Mouse (Mus musculus) frontal cortex, postnatal 14 days (tissue): ENCODE measurements around the gene Dnah14.

Experiments
- DNase-seq, 2 experiments: peaks; one replicate each; pipeline ENCODE4 v3.0.0; 2022; ENCODE audit warnings: low spot score in 2 of 2

Gene Dnah14

GRCm38 (mm10) chr1:181852466-181852865 is 276.1 kb downstream of the Dnah14 start:
- no peak for DNase-seq

GRCm38 (mm10) chr1:181853081-181853736 is 276.9 kb downstream of the Dnah14 start:
- no peak for DNase-seq

GRCm38 (mm10) chr1:181854829-181855228 is 278.5 kb downstream of the Dnah14 start:
- no peak for DNase-seq

- DNase-seq = no peak
Observed at GRCm38 (mm10) chr1:181856329-181856728, 280.0 kb downstream of the Dnah14 start.

- no peak for DNase-seq
Observed at GRCm38 (mm10) chr1:181860659-181861058, 284.3 kb downstream of the Dnah14 start.

GRCm38 (mm10) chr1:181861181-181861902 is 285.0 kb downstream of the Dnah14 start:
- DNase-seq = no peak

- DNase-seq = no peak
Observed at GRCm38 (mm10) chr1:181862676-181863374, 286.5 kb downstream of the Dnah14 start.

DNA sequence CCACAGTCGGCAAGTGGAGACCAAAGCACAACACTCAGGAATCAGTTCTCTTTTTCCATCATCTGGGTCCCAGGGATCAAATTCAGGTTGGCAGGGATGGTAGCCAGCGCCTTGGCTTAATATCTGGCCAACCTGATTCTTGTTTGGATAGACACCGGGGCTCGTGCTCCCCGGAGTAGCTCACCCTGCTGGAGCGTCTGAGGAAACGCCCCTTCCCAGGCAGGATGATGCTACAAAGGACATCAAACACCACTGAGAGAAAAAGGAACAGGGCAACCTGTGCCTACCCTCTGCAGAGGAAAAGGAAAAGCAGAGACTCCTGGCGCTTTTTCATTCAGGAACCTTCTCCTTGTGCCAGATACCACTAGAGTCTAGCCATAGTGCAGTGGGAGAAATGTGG is 287.1 kb downstream of the Dnah14 start:
- no peak for DNase-seq
